Mouse (Mus musculus) E14TG2a.4 (cell line): ENCODE measurements at regions not wholly inside any gene's neighbourhood (a gene's known extent, or its start where the extent isn't known, plus 50 kb on each side); places are given as distances from the start of the nearest gene placed in this dataset.

Experiments
- CTCF ChIP-seq: conservative IDR thresholded peaks from 2 replicates; pipeline ENCODE4 v1.5.1; 2014; ENCODE audit warnings: low read length
- NANOG ChIP-seq: IDR thresholded peaks from 2 replicates; pipeline ENCODE4 v1.6.1; 2014; ENCODE audit warnings: borderline replicate concordance, low read length, mixed read lengths
- POU5F1 ChIP-seq: IDR thresholded peaks from 2 replicates; pipeline ENCODE4 v1.6.1; 2014; ENCODE audit warnings: low read length, borderline replicate concordance

DNA sequence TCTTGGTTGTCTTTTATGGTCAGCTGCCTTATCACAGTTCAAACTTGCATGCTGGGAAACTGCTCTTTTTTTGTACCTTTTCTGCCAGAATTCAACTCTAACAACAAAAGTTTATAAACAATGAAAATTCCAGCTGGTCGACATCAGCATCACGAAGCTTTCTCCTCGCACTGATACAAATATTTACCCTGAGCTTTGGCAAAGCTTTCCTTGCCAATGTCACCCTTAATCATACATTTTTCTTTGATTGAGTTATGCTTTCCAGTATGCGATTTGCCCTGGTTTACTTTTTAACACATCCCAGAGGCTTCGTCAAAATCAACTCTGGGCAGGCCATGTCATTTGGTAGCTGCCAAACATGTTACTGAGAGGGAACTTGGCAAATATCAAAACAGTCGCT lies 1333.5 kb upstream of the Zeb2 start:
- TF ChIP-seq CTCF (no peak), POU5F1 (no peak), NANOG (no peak)
